Mouse (Mus musculus) left cerebral cortex, adult 2 months (tissue): ENCODE results near the gene Myh2. TPM values are rescaled to one million over a fixed set of nuclear protein-coding genes. Genes with fewer than 3 reads are reported as not detected.

Experiments used
- DNase-seq, 2 experiments: peaks; one replicate each; pipeline ENCODE4 v3.0.0; 2021 to 2022; ENCODE audit warnings: low spot score in 2 of 2, mixed read lengths in 1 of 2; ENCODE audit errors: extremely low spot score in 1 of 2
- H3K27ac ChIP-seq: fragments of 200-600 bp; 2 replicates; pipeline ENCODE4 v1.8.1; 2022
- H3K4me3 ChIP-seq: fragments of 200-600 bp; 2 replicates; pipeline ENCODE4 v1.8.1; 2022
- CTCF ChIP-seq: fragments of 200-600 bp; IDR thresholded peaks from 2 replicates; pipeline ENCODE4 v1.8.1; 2022; ENCODE audit warnings: antibody characterized with exemption, mild to moderate bottlenecking, moderate library complexity
- intact Hi-C: fragments of 180-260 bp; cut with DNase I; formaldehyde crosslinking; loops from one replicate; pipeline ENCODE4 v1.15.1; 2025
- total RNA-seq, 2 experiments: library from RNA; stranded (reverse); gene quantifications; 2 replicates each; pipeline ENCODE4 v1.2.3; 2021

The Myh2 gene
- total RNA-seq, 2 experiments from 2014 or later: 0.43 to 0.61 TPM

DNA sequence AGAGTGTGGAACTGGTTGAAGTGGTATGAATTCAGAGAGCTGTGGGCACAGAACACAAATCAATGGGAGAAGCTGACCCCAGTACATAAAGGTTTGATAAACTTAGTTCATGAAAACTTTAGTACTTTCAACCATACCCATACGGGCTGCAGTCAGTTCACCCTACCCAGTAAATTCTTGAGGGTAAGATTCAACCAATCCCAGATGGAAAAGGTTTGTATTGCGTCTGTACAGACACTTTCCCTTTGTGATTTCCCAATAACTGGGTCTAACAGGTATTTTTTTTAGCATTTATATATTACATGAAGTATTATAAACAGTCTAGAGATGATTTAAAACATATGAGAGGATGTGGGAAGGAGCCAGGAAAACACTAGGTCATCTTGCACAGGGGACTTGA is 15.2 kb upstream of the Myh2 start:
- no peak for DNase-seq
- Histone ChIP-seq H3K27ac (no peak overlapping the region), H3K4me3 (no peak overlapping the region)
- TF ChIP-seq CTCF: no peak
- intact Hi-C loops: no loop called here

DNA sequence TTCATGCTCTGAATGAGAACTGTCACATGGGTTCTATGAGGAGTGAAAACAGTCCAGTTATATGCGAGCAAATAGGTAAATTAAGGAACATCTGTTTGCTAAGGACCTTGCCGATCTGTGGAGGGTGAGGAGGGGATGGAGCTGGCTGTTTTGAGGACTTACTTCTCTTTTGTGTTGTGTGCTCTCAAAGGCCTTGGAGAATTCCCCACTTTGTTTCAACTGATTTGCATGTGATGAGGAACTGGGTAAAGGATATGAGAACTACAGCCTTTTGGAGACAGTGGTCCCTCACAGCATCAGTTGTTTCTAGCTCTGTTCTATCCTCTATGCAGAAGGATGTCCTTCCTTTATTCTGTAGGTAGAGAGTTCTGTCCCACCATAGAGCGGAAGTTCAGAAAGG is 10.7 kb upstream of the Myh2 start:
- no peak for TF ChIP-seq CTCF
- no peak for DNase-seq
- H3K4me3 ChIP-seq: no peak overlapping the region
- H3K27ac ChIP-seq: no peak overlapping the region
- intact Hi-C loops: no loop called here

DNA sequence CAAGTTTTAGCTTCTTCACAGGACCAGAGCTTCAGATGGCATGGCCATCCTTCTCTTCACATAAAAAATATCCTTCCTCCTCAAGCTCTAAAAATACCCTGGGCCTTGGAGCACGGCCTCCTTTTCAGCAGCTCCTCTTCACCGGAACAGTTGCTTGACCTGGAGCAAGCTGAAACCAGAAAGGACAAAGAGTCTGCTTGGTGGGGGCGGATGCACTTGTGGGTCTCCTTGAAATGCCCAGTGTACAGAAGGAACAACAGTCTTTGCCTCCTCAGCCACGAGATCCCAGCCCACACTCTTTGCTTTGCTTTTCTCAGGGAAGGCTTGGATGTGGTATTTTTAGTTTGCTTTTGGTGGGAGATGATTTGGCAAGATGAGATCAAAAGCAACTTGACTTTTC is 7.1 kb upstream of the Myh2 start:
- Histone ChIP-seq H3K27ac (peak overlapping the region; percentile 86), H3K4me3 (no peak overlapping the region)
- intact Hi-C loops: loop anchor here (1.0 to 2.0 kb wide), 2 partner anchors 38 to 65 kb away; no protein-coding TSS in a partner anchor
- TF ChIP-seq CTCF: no peak
- peak in 1 of 2 experiments; percentile 33 for DNase-seq

DNA sequence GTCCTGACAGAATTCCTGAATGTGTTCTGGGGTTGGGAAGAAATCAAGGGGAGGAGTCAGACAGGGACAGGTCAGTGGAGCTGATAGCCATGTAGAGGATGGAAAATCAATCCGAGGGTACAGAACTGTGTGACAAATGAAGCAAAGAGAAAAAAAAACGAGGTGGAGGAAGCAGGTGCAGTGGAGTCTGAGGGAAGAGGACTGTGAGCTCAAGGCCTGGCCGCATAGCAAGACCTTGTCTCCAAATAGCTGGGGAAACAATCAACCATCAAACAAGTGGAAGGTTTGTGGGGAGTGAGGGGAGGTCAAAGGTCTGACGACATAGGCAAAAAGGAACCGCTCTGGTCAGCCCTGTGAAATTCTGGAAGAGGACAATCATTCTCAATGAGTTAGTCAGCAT is 6.0 kb upstream of the Myh2 start:
- no peak for DNase-seq
- no peak overlapping the region for H3K4me3 ChIP-seq
- no peak for TF ChIP-seq CTCF
- H3K27ac ChIP-seq: peak overlapping the region; percentile 50; the same call in 1 of the 2 replicates
- intact Hi-C loops: no loop called here

- no peak overlapping the region for H3K4me3 ChIP-seq
- TF ChIP-seq CTCF: no peak
- intact Hi-C loops: no loop called here
Observed at GRCm38 (mm10) chr11:67169301-67169700, 1.5 kb upstream of the Myh2 start.

DNA sequence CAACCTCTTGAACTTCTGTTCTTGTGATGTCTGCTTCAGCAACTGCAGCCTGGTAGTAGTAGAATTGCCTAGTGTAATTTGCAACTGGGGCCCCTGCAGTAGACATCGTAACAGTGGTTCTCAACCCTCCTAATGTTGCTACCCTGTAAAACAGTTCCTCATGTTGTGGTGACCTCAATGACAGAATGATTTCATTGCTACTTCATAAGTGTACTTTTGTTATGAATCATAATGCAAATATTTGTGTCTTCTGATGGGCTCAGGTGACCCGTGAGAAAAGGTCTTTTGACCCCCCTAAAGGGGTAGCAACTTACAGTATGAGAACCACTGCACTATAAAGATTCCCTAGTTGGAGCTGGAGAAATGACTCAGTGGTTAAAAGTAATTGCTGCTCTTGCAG is 1.6 kb downstream of the Myh2 start:
- H3K27ac ChIP-seq: no peak overlapping the region
- DNase-seq: no peak
- TF ChIP-seq CTCF: no peak
- intact Hi-C loops: no loop called here
- H3K4me3 ChIP-seq: no peak overlapping the region

More at GRCm38 (mm10) chr11:67169301-67169700, 1.5 kb upstream of the Myh2 start:
- DNase-seq: no peak
- no peak overlapping the region for H3K27ac ChIP-seq

GRCm38 (mm10) chr11:67176376-67176775 is 5.5 kb downstream of the Myh2 start:
- no peak for DNase-seq
- intact Hi-C loops: no loop called here
- Histone ChIP-seq H3K27ac (no peak overlapping the region), H3K4me3 (no peak overlapping the region)
- TF ChIP-seq CTCF: no peak

GRCm38 (mm10) chr11:67190316-67190715 is 19.5 kb downstream of the Myh2 start:
- H3K4me3 ChIP-seq: no peak overlapping the region
- DNase-seq: no peak
- intact Hi-C loops: no loop called here
- no peak for TF ChIP-seq CTCF
- H3K27ac ChIP-seq: peak overlapping the region; percentile 36

DNA sequence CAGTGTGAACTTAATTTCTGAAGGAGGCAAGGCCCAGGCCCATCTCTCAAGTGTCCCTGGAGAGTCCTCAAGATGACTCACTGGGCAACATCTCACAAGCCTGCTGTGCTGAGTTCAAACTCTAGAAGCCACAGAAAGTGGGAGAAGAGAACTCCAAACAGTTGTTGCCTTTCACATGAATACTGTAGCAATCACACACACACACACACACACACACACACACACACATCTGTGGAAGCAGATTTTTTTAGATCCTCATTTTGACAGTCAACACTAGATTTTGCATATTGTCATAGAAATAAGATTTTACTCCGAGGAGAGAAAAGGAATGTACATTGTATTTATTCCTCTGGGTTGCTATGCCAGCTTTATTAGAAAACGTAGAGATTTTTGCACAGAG is 20.0 kb downstream of the Myh2 start:
- no peak for DNase-seq
- TF ChIP-seq CTCF: no peak
- Histone ChIP-seq H3K27ac (peak overlapping the region; percentile 36; the same call in 1 of the 2 replicates), H3K4me3 (no peak overlapping the region)
- intact Hi-C loops: no loop called here

DNA sequence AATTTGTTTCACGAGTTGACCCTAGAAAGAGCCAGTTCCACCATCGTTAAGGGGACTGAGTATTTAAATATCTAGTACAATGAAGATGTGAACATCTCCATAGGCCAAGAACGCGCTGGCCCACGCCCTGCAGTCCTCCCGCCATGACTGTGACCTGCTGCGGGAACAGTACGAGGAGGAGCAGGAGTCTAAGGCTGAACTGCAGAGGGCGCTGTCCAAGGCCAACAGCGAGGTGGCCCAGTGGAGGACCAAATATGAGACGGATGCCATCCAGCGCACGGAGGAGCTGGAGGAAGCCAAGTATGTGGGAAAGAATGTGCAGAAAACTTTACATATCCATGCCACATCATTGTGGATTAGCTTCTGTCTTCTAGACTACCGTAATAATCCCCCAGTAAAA is 20.7 kb downstream of the Myh2 start:
- no peak for DNase-seq
- no peak for TF ChIP-seq CTCF

DNA sequence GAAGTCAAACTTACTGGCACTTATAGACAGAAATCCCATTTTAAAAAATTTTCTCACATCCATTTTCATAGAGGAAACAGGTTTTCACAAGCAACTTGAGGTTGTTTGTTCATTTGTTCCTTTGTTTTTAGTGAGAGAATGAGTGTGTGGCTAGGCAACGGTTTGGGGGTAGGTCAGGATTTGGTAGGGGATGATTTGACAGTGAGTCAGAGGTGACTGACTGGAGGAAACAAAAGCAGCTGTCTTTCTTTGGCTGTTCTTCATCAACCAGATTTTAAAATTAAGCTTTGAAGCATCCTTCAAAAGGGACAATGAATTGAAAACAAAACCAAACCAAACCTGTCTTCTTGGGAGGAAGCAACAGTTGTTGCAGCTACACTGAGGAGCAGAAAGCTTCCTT is 28.5 kb downstream of the Myh2 start:
- DNase-seq: no peak
- intact Hi-C loops: no loop called here
- no peak for TF ChIP-seq CTCF
- Histone ChIP-seq H3K27ac (no peak overlapping the region), H3K4me3 (no peak overlapping the region)

More for the DNA sequence above, 20.7 kb downstream of the Myh2 start:
- Histone ChIP-seq H3K4me3 (no peak overlapping the region), H3K27ac (no peak overlapping the region; the same call in 1 of the 2 replicates)
- intact Hi-C loops: no loop called here

GRCm38 (mm10) chr11:67199752-67200151 is 28.9 kb downstream of the Myh2 start, which contains the start of gene Myh1:
Gene Myh1, plus strand, starts transcription at chr11:67200052.
- intact Hi-C loops: no loop called here
- TF ChIP-seq CTCF: no peak
- H3K27ac ChIP-seq: no peak within 1 kb of the TSS

DNA sequence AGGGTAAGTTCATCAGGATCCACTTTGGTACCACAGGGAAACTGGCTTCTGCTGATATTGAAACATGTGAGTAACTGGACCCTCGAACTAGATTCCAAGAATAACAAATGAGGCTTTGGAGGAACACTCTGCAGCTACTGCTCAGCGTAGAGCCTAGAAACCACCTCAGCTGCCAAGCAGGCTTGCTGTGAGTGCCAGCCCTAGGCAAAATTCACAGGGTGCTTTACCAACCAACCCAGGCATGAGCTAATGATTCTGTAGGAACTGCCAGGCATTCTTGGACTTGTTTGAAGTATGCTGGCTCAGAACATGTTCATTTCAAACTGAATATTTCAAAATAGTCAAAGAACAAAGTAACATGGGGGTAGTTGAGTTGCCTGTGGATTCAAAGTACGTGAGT is 33.9 kb downstream of the Myh2 start:
- TF ChIP-seq CTCF: no peak
- intact Hi-C loops: no loop called here
- DNase-seq: no peak
- Histone ChIP-seq H3K27ac (no peak overlapping the region; the same call in 1 of the 2 replicates), H3K4me3 (no peak overlapping the region)

More at GRCm38 (mm10) chr11:67199752-67200151, 28.9 kb downstream of the Myh2 start, which contains the start of gene Myh1:
- no peak within 1 kb of the TSS for H3K4me3 ChIP-seq
- no peak for DNase-seq
